Mouse (Mus musculus): ENCODE results near the gene Pilrb1. TPM values are rescaled to one million over a fixed set of nuclear protein-coding genes. Genes with fewer than 3 reads are reported as not detected.

Pilrb1 gene
- total RNA-seq, 1 experiment from 2014 or later: 6.0 TPM

Other genes starting within 250 kb of the Pilrb1 start
- not detected in 2 replicates for gene Pcolce, start 244.3 kb downstream of the Pilrb1 start, total RNA-seq (2017)
- not detected in 2 replicates for gene Fbxo24, start 229.1 kb downstream of the Pilrb1 start, total RNA-seq (2017)
- 26.4 and 43.3 TPM in 2 replicates for gene Lrch4, start 229.0 kb downstream of the Pilrb1 start, total RNA-seq (2017)
- gene Gm20605, start 228.9 kb downstream of the Pilrb1 start, total RNA-seq (2017): 4.0 and 6.4 TPM in 2 replicates
- 8.6 and 12.9 TPM in 2 replicates for gene Sap25, start 216.8 kb downstream of the Pilrb1 start, total RNA-seq (2017)
- not detected in 2 replicates for gene Irs3, start 212.4 kb downstream of the Pilrb1 start, total RNA-seq (2017)
- gene Agfg2, start 173.4 kb downstream of the Pilrb1 start, total RNA-seq (2017): 8.4 and 11.0 TPM in 2 replicates
- gene Nyap1, start 116.5 kb downstream of the Pilrb1 start, total RNA-seq (2017): 0.05 and 0.25 TPM in 2 replicates
- 61.0 and 67.7 TPM in 2 replicates for gene Tsc22d4, start 112.4 kb downstream of the Pilrb1 start, total RNA-seq (2017)
- gene Ppp1r35, start 79.3 kb downstream of the Pilrb1 start, total RNA-seq (2017): 15.3 and 61.5 TPM in 2 replicates
- 30.4 and 31.8 TPM in 2 replicates for gene Mepce, start 70.5 kb downstream of the Pilrb1 start, total RNA-seq (2017)
- gene Zcwpw1, start 70.3 kb downstream of the Pilrb1 start, total RNA-seq (2017): 21.3 and 27.6 TPM in 2 replicates
- 17.7 and 22.2 TPM in 2 replicates for gene Pilra, start 21.8 kb downstream of the Pilrb1 start, total RNA-seq (2017)
- 3.7 and 17.8 TPM in 2 replicates for gene Pilrb2, start 13.7 kb upstream of the Pilrb1 start, total RNA-seq (2017)
- gene Cyp3a13, start 63.5 kb upstream of the Pilrb1 start, total RNA-seq (2017): not detected in 2 replicates
- gene Gjc3, start 105.0 kb upstream of the Pilrb1 start, total RNA-seq (2017): not detected in 2 replicates
- gene Azgp1, start 123.4 kb upstream of the Pilrb1 start, total RNA-seq (2017): not detected in 2 replicates
- gene Smok3a, start 163.2 kb upstream of the Pilrb1 start, total RNA-seq (2017): not detected in 2 replicates
- gene Smok3b, start 163.3 kb upstream of the Pilrb1 start, total RNA-seq (2017): not detected in 2 replicates
- not detected in 2 replicates for gene Smok3c, start 195.1 kb upstream of the Pilrb1 start, total RNA-seq (2017)
- gene Zkscan1, start 227.0 kb upstream of the Pilrb1 start, total RNA-seq (2017): 45.8 and 48.2 TPM in 2 replicates

Data from hematopoietic stem cell, adult 5-6 weeks (primary cell).